Mouse (Mus musculus): ENCODE results near the gene Eya4.

Eya4 gene

DNA sequence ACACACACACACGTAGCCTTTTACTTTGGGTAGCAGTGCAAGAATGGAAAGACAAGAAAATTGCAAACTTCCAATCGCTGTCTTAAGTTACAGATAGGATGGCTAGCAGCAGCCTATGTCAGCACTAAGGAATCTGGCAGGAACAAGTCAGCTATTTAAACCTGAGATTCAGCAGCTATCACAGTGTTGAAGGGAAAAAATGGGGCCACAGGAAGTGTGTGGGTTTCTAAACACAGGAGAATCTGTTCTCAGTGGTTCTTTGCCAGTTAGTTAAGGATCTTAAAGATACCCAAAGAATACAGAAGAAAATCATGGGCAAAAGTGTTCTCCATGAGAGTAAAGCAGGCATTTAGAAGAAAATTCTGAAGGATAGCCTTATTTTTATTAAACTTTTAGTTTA, 206.0 kb downstream of the Eya4 start:
- DNase-seq = no peak

DNA sequence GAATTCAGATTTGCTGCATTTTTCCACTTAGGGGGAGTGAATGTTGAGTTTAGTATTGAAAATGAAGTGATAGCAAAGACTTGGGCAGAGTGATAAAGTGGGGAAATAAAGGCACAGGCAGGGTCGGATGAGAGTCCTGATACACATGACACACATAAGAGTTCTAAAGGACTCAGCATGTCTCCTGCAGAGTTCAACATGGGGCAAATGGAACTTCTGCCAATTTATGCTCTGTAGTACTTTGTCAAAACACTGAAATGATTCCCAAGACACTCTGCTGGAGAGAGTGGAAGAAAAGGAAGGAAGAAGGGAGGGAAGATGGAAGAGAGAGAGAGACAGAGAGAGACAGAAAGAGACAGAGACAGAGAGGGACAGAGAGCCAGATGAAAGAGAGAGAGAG, 222.6 kb downstream of the Eya4 start:
- DNase-seq = no peak

DNA sequence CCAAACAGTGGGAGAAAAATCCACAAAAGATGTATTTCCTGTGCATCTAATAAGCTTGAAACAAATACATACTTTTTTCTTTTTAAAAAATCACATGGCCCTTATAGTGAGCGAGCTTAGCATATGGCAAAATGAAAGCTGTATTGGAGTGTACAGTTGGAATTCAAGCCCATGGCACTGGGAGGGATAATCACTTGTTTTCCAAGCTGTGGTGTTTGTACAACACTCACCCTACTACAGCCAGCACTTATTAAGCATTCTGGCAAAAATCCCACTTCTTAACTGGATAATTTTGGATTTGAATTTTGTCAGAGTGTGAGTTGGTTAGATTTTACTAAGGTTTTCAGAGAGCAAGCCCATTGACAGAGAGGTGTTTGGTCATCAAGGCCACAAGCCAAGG, 223.4 kb downstream of the Eya4 start:
- no peak for DNase-seq

DNA sequence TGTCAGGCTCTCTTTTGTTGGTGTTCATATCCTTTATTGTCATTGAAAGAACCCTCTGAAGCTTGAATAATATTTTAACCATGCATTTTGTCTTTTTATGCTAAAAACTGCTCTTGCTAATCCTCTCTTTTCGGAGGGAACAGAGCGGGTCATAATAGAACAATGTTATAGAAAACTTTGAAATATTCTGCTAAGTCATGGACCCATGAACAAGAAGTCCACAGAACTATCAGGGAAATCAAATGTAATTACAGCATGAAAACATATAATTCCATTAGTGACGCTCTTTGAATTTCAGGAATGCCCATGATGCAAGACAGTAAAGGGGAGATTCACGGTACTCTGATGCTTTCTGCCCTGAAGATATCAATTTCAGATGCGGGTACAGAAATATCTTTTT, 224.1 kb downstream of the Eya4 start:
- no peak for DNase-seq

- no peak for DNase-seq
Measured at GRCm38 (mm10) chr10:23120437-23120836, 230.1 kb downstream of the Eya4 start.

DNA sequence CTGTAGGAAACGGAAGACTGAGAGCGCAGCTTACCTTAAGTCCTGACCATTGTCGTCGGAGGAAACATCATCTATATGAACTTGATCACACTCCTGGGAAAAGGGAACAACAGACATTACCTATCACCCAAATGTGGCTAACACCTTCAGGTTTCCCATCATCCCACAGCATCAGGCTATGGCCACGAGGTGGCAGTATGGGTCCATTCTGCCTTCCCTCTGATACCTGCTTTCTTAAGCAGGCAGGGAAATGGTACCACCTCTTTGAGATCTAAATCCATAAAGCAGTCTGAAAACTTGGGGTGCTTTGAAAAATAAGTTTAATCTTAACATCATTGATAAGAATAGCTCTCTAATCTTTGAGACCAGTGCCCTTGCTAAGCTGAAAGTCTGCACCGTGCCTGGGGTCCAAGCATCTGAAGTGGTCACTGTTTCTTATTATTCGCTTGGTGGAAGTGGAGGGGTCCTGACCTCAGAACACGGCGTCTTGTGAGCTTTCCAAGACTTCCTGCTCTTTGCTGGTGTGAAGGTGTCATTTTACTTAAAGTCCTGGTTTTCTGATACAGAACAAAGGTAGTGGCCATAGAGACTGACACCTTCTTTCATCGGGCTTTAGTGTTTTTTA, 233.7 kb downstream of the Eya4 start:
- peak; percentile 75 for DNase-seq

DNA sequence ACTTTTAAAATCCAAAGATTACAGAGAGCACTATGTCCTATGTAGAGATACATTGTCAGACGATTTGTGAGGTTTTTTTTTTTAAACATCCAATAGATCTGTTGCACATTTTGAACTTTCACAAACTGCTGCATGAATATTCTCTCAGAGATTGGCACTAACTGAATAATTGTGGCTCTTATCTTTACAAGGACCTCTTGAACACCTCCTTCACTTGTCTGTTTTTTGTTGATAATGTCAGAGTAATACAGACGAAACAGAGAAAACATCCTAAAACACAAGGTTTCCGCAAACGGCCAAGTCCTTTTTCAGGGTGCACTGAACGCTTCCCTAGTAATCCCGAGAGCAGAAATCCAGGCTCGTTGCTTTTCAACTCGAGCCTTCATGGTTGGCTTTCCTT, 234.5 kb downstream of the Eya4 start:
- no peak for DNase-seq

DNA sequence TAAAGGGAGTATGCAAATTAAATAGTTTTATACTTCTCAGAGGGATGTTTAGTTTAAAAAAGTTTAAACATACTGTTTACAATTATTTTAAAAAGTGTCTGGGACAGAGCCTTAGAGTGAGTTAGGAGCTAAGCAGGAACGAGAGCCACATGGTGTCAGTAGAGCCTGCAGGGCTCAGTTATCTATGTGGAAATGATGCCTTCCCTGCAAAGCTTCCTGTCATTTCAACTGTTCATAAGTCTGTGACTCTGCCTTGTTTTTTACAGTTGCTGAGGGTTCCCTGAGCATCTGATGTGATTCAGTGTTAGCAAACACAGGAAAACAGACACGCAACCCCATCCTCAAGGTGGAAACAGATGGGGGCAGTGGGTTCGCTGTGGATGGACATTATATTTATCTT, 235.3 kb downstream of the Eya4 start:
- no peak for DNase-seq

DNA sequence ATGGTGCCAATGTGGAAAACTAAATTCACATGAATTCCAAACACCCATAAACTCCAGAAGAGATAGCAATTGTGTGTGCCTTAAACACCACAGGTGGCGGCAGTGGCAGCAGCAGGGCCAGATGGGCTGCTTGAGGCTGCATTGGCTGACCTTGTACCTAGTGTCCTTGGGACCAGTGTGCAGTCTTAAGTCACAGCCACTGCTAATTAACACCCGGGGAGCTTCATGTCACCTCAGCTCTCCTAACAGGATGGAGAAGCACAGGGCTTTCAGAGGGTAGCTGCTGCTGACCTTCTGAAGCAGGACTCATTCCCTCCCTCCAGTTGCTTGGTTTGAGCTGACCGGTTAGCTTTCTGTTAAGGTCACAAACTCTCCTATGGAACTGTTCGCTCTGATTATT, 242.5 kb downstream of the Eya4 start:
- DNase-seq = no peak

DNA sequence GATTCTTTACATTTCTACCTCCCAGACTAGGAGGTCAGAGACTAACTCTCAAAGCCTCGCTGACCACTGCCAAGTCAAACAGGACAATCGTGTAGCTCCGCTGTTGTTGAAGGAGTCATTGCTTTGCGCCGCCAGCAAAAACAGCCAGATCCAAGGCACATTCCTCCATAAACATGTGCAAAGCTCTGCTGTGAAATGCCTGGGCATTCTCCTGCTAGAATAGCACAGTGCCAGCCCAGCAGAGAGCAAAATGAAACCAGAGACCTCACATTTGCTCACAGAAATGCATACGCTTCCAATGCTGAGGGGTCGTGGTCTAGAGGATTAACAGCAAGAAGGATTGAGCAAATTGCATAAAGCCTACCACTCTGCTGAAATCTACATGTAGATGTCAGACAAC, 258.1 kb downstream of the Eya4 start:
- DNase-seq = no peak

GRCm38 (mm10) chr10:23091552-23091951, 259.0 kb downstream of the Eya4 start:
- no peak for DNase-seq

DNA sequence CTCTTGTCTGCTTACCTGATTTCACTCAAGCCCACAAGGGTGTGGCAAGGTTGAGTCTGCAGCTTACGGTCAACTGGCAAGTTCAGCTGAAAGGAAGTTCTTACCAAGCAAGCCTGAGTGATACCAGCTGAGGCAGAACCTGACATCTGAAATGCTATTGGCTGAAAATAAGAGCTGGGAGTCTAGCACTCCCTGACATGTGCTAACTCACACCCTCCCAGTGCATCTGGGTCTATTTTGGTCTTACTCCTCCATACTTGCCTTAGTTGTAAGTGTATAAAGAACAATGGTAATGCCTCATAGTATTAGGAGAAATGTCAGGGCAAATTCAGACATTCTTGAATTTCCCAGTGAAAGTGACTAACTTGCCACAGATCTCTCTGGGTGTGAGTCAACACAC, 260.3 kb downstream of the Eya4 start:
- no peak for DNase-seq

- DNase-seq = no peak
Measured at GRCm38 (mm10) chr10:23089271-23089670, 261.3 kb downstream of the Eya4 start.

- no peak for DNase-seq
Measured at GRCm38 (mm10) chr10:23088764-23089163, 261.8 kb downstream of the Eya4 start.

DNA sequence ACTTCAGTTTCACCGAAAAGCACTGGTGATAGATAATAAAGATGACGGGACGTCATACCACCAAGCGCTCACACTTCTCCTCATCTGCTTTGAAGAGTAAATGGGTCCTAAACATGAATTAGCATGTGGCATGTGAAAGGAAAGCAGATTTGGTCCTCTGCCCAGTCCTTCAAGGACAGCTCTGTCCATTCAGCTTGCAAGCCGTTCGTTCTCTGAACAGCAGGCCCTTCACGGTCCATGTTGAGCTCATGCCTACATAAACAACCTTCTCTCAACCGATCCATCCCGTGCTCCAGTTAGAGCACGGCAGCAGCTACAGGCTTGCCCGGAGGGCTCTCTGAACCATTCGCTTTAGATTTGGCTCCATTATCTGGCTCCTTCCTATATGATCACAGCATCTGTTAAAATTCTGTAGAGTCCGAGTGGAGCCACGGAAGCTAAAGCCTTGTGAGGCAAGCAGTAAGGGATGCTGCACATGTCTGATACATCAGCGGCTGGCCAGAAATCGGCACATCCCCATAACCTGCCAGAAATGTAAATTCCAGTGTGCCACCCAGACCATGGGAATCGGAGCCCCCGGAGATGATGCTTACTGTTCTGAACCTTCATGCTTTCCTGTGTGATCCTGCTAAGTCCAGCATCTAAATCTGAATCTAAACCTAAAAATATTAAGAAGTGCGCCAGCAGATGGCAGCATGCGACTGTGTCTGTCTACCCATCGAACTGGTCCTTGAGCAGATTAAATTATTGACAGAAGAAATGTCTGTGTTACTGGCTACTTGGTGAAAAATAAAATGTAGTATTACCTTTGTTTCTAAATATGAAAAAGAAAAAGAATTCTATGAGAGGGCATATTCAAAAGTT, 264.0 kb downstream of the Eya4 start:
- peak; percentile 61 for DNase-seq

DNA sequence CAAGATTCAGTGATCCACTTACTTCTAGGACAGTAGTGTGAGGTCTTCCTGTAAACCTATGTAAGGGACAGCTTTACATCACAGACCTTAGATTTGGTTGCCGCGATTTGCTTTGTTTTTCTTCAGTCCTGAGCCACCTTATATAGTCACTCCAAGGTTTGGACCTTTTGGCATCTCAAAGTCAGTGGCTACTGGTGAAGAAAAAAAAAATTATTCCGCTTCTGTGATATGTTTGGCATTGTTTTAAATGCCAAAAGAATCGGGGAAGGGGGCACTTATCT, 269.1 kb downstream of the Eya4 start:
- DNase-seq = no peak

DNA sequence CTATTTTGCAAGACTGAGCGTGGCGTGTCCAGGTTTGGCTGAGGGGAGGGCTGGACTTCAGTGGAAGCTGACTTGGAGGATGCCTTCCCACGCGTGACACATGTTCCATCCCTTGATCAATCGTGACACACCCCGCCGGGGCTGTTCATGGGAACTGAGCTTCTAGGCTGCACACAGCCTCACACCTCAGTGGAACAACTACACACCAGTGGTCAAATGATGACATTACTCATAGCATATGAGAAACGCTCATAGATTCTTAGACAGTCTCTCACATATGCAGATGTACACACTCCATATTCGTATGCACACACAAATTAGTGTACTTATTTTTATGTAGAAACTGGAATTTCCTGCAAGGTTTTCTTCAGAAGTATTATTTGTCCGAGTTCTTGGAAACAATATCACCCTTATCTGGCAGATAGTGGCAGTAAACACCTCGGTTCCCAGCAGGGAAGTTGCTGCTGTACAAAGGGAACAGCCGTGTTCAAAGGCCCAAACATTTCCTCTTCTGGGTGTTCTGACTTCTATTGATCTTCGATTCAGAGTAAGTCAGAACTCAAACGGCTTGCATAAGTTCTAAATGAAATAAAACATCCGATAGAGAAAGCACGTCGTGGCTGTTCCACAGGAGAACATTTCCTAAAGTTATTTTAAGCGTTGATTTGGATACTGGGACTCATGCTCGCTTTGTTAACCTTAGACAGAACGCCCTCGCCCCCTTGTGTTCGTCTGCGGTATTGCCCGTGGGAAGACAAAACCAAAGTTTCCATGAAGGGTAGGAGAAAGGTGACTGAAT, 269.6 kb downstream of the Eya4 start:
- DNase-seq = peak; percentile 85

DNA sequence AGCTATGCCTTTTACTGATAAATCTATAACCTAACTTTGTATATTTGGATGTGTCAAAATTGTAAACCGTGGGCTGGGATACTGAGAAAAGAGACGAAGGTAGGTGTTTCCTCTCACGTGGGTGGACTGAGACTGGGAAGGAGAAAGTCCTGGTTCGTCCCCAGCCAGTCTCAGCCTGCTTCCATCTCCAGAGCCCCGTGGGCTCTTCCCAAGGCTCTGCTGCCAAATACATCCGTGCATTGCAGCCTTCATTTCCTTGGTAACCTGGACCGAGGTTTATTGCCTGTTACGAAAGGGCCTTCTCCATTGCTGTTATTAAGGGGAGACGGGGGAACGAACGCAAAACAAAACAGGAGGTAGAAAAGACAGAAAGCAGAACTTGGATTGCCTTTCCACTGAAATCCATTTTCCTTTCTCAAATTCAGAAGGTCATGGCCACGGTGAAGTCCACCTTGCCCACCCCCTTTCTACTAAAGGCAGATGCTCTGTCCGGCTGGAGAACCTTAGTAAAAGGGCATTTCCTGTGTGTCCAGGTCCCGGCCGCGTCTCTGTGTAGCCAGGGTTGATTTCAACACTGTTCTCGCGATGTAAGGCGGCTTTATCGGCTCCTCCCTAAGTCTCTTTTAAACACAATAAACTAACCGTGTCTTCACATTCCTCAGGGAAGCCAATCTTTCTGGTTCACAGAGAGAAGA, 273.7 kb downstream of the Eya4 start:
- peak; percentile 17 for DNase-seq

- no peak for DNase-seq
Measured at GRCm38 (mm10) chr10:23073431-23073830, 277.2 kb downstream of the Eya4 start.

DNA sequence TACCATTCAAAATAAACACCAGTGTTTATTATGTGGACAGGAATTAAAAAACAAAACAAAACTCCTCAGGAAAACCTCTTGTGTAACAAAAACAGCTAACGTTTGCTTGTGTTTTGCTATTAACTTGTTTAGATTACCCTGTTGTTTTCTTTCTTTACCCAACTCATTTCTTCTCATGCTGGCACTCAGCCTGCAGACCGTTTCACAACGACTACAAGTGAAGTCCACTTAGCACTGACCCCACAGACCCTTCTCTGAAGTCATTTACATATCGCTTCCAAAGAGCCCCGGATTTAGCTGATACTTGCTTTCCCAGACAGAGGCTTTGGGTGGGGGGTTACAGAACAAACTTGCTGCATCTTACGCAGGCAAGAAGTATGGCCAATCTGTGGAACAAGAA, 286.9 kb downstream of the Eya4 start:
- no peak for DNase-seq

- no peak for DNase-seq
Measured at GRCm38 (mm10) chr10:23062719-23063118, 287.9 kb downstream of the Eya4 start.

DNA sequence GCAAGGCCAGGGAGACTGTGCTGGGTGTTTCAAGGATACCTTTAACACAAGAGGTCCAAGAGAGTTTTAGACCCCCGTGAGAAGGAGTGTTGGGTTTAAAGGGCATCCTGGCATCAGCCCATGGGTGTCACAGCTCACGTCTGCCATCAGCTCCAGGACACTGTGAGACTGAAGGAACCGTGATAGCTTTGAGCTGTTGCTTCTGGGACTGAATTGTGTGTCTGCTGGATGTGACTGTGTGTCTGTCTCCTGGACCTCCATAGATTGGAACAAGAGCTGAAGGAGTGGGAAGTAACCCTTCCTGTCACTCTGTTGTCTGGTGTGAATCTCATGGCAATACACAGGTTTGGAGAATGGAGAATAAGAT, 289.9 kb downstream of the Eya4 start:
- no peak for DNase-seq

GRCm38 (mm10) chr10:23060041-23060693, 290.4 kb downstream of the Eya4 start:
- DNase-seq = no peak

All from kidney, adult 18-20 months (tissue).